ENCODE assay signal across 12 mouse cellular contexts in the genomic region with DNA sequence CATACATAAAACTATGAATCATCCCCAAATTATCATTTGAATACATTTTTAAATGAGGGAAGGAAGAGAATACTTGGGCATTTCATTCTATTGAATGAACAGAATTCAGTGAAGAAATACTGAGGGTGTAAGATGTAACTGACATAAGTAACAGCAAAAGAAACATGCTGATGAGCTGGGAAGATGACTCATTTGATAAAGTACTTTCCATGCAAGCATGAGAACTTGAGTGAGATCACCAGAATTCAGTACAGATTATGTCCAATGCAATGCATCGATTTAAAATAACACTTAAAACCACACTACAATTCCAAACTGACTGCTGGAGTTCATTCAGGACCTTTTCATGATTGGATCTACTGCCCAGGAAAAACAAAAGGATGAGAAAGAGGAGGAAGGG.
"Had no signal": no experiment of that assay in that cellular context is flagged by ENCODE, and none has a peak within 500 bp of the region (broad histone marks: within the 10 kb centered on the region; RNA-seq: fewer than 3 reads in every experiment).

No protein-coding gene starts in this region.

- DNase-seq: left cerebral cortex, postnatal 4 days; liver; liver, embryonic 13.5 days; liver, postnatal 0 days; lung, adult 18-20 months; lung, adult 2 months; lung, embryonic 14.5 days; lung, postnatal 10 days; lung, postnatal 14 days; lung, postnatal 36 days; lung, postnatal 4 days; midbrain, embryonic 14.5 days had no signal
